Mouse (Mus musculus) 3134 (cell line): ENCODE measurements at regions not wholly inside any gene's neighbourhood (a gene's known extent, or its start where the extent isn't known, plus 50 kb on each side); places are given as distances from the start of the nearest gene placed in this dataset.

Experiments
- DNase-seq: peaks from one replicate; pipeline ENCODE4 v3.0.0-alpha.2; 2011; ENCODE audit warnings: low spot score; ENCODE audit not compliant: insufficient read length; ENCODE audit errors: extremely low read depth

- no peak for DNase-seq
Measured at GRCm38 (mm10) chr17:15311822-15312221, 64.8 kb downstream of the Dll1 start.

GRCm38 (mm10) chr17:15310465-15310864, 66.2 kb downstream of the Dll1 start:
- DNase-seq, result no peak

GRCm38 (mm10) chr17:15302110-15302509, 74.6 kb downstream of the Dll1 start:
- DNase-seq, result no peak

DNA sequence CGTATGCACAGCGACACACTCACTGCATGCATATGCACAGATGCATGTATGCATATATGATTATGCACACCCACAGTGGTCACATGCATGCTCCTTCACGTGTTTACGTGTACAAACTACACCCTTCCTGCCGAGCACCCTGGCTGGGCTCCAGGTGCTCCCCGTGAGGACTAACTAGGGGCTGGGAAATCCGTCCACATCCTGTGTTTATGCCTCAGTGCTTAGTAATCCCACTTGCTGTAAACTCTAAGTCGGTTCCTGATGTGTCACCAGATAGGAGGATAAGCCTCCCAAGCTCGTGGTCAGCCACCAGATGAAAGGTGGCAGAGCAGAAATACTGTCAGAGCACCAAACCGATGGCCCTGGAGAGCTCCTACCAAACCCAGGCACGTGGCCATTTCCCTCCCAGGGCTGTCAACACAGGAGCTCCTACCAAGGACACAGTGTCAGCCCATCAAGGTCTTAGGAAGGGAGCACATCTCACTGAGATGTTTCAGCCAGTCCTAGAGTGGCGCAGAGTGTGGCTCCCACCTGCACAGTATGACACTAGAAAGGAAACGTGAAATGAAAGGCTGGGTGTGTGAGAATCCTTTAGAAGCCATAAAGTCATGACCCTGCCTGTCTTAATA, 76.8 kb downstream of the Dll1 start:
- DNase-seq, result peak; percentile 44

GRCm38 (mm10) chr17:15294165-15294585, 82.5 kb downstream of the Dll1 start:
- no peak for DNase-seq

DNA sequence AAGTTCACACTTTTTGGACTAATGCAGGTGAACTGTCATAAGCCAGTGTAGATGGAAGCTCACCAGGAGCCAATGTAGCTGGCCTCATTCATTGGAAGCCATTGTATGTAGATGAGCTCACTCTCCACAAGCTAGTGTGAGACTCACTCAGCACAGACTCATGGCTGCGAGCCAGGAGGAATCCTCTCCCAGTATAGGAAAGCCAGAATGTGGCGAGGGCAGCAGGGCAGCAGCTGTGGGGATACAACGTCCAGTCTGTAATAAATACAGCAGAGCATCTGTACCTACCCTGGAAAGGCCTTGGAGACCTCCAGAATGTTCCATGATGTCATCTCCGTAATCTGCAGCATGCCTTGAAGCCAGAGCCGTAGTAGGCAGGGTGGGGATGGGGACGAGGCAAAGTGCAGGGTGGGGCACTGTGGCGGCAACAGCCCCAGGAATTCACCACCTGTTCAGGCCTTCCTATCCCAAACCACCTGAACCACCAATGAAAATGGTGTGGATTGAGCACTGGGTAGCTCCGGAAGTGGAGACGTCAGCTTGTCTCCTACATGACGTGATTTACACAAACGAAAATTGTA, 84.1 kb downstream of the Dll1 start:
- no peak for DNase-seq

DNA sequence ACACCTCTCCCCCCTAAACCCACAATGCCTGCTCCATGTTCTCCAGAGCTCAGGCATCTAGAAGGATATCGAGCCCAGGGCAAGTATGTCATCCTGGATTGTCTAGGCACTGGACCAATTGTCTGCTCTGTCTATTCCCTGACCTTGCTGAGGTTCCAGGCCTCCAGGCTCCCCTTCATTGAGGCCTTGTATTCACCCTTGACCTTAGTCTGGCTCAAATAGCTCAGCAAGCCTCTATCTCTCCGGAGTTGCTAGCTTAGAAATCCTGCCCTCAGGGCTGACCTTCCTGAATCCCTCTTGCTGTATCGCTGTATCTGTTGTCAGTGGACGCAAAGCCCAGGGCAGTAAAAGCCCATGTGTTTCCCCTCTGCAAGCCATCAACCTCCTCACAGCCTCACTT, 85.0 kb downstream of the Dll1 start:
- no peak for DNase-seq

DNA sequence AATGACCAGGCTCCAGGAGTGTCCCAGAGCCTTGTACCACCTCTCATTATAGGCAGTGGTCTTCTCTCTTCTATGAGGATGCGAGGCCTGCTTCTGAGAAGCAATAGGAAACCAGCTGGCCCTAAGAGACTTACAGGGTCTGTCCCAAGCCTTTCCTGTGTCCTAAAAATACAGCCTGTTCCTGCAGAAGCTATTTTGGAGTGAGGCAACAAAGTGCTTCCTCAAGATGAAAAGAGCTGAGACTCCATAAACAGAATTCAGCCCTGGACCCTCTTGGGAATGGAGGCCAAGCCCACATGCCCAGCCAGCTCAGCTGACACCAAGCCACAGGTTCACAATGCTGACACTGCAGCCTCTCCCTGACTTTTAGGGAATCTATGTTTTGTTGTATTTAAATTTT, 86.3 kb downstream of the Dll1 start:
- no peak for DNase-seq

- no peak for DNase-seq
Measured at GRCm38 (mm10) chr17:15289062-15289461, 87.6 kb downstream of the Dll1 start.

DNA sequence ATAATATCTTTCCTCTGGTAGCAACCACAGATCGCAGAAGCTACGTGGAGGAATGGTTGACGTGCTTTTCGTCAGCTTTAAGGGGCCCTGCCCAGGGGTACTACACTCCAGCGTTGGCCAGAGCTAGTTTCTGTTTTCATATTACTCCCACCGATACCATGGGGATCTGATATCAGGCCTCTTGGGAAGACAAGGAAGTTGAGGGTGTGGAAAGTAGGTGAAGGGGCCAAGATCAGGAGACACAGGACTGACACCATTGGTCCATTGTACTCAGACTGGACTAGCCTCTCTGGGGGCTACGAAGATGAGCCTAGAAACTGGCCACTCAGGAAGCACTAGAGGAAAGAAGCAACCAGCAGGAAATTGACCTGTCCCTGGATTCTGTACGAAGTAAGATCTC, 88.0 kb downstream of the Dll1 start:
- no peak for DNase-seq

DNA sequence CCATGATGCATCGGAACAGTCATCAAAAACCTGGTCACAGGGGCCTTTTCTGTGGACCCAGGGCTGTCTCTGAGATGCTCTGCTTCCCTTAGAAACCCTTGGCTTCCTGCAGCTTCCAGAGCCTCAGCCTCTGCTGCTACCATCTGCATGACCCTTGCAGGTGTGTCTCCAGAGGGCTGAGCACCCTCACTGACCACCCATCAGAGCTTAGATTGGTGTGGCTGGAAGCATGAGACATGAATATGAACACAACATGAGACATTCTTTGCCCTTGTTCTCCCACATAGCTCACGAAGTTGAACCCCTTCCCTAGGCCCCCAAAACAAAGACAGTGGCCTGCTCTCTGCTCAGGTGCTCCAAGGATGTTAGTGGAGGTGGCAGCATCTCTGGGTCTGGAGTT, 90.1 kb downstream of the Dll1 start:
- DNase-seq, result no peak

GRCm38 (mm10) chr17:15285399-15286043, 91.2 kb downstream of the Dll1 start:
- DNase-seq, result peak; percentile 56

GRCm38 (mm10) chr17:15269905-15270304, 106.8 kb downstream of the Dll1 start:
- no peak for DNase-seq

- no peak for DNase-seq
Measured at GRCm38 (mm10) chr17:15269056-15269612, 107.5 kb downstream of the Dll1 start.

GRCm38 (mm10) chr17:15267721-15268120, 109.0 kb downstream of the Dll1 start:
- DNase-seq, result no peak

DNA sequence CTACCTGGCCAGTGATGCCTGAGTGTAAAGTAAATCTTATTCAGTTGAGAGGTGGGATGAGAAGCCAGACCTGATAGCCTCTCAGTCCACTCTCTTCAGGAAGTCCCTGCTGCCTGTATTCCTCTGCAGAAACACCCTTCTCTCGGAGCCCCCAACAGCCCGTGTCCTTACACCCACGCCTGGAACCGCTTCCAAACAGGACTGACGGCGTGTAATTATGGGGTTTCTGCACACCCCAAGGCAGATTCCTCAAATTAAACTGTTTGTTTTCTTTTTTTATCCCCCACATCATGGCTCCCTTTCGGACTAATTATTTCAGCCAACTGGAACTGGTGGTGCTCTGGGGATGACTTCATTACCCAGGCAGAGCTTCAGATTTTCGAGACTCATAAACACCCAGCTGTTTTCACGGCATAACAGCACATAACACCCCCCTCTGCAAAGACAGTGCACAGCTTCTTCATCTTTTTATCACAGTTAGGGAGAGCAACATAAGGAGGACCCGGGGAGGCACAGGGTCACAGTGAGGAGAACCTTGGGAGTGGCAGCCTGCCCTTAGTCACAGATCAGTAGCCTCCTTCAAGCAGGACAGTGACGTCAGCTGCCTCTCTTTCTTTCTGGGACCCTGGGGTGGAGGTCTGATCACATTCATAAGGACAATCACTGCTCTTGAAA, 117.1 kb downstream of the Dll1 start:
- no peak for DNase-seq

- DNase-seq, result no peak
Measured at GRCm38 (mm10) chr17:15255874-15256273, 120.8 kb downstream of the Dll1 start.

- no peak for DNase-seq
Measured at GRCm38 (mm10) chr17:15253785-15254184, 122.9 kb downstream of the Dll1 start.

- DNase-seq, result no peak
Measured at GRCm38 (mm10) chr17:15253271-15253670, 123.4 kb downstream of the Dll1 start.

DNA sequence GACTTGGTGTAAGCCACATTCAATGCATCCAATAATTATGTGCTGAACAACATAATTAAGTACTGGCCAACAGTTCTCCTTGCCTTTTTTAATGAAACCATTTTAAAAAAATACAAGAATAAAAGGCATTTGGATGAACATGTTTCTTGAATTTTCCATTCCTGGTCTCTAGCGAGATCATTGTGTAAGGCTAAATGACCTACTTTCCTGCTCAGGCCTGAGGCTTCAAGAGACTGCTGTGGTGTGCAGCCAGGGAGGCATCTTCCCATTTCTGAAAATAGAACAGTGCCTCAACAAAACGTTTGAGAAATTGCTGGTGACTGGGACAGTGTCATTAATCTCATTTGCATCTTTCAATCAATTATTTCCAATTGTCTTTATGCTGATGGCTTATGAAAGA, 124.5 kb downstream of the Dll1 start:
- no peak for DNase-seq

- DNase-seq, result peak; percentile 11
Measured at GRCm38 (mm10) chr17:15251641-15252040, 125.0 kb downstream of the Dll1 start.
